Mouse (Mus musculus) layer of hippocampus, adult 2 months (tissue): ENCODE measurements at regions not wholly inside any gene's neighbourhood (a gene's known extent, or its start where the extent isn't known, plus 50 kb on each side); places are given as distances from the start of the nearest gene placed in this dataset.

ENCODE experiments used
- DNase-seq, 2 experiments: peaks; one replicate each; pipeline ENCODE4 v3.0.0; 2022; ENCODE audit warnings: low spot score in 2 of 2
- H3K27ac ChIP-seq: fragments of 200-600 bp; 2 replicates; pipeline ENCODE4 v1.8.1; 2022
- H3K4me3 ChIP-seq: fragments of 200-600 bp; 2 replicates; pipeline ENCODE4 v1.8.1; 2022; ENCODE audit warnings: mild to moderate bottlenecking
- CTCF ChIP-seq: fragments of 200-600 bp; conservative IDR thresholded peaks from 2 replicates; pipeline ENCODE4 v1.8.1; 2022; ENCODE audit warnings: antibody characterized with exemption, mild to moderate bottlenecking, moderate library complexity

- no peak for TF ChIP-seq CTCF
- no peak for DNase-seq
- H3K27ac ChIP-seq: no peak overlapping the region
Measured at GRCm38 (mm10) chr3:131818806-131819205, 254.2 kb downstream of the Papss1 start.

GRCm38 (mm10) chr3:131857442-131857841 is 227.7 kb upstream of the Dkk2 start:
- Histone ChIP-seq H3K4me3 (no peak overlapping the region), H3K27ac (no peak overlapping the region)
- TF ChIP-seq CTCF: no peak
- no peak for DNase-seq

More at GRCm38 (mm10) chr3:131818806-131819205, 254.2 kb downstream of the Papss1 start:
- no peak overlapping the region for H3K4me3 ChIP-seq

- no peak for DNase-seq
Measured at GRCm38 (mm10) chr3:131859083-131859482, 226.0 kb upstream of the Dkk2 start.

GRCm38 (mm10) chr3:131865106-131865505 is 220.0 kb upstream of the Dkk2 start:
- no peak for DNase-seq
- no peak overlapping the region for H3K4me3 ChIP-seq
- no peak overlapping the region for H3K27ac ChIP-seq
- TF ChIP-seq CTCF: no peak

More at GRCm38 (mm10) chr3:131859083-131859482, 226.0 kb upstream of the Dkk2 start:
- H3K27ac ChIP-seq: no peak overlapping the region
- H3K4me3 ChIP-seq: no peak overlapping the region
- no peak for TF ChIP-seq CTCF

- Histone ChIP-seq H3K4me3 (no peak overlapping the region), H3K27ac (no peak overlapping the region)
- no peak for TF ChIP-seq CTCF
- DNase-seq: no peak
Measured at GRCm38 (mm10) chr3:131867266-131867665, 217.8 kb upstream of the Dkk2 start.

GRCm38 (mm10) chr3:131868219-131868964 is 216.7 kb upstream of the Dkk2 start:
- Histone ChIP-seq H3K4me3 (no peak overlapping the region), H3K27ac (no peak overlapping the region)
- peak in 1 of 2 experiments; percentile 8 for DNase-seq
- TF ChIP-seq CTCF: no peak

- DNase-seq: no peak
- TF ChIP-seq CTCF: no peak
- Histone ChIP-seq H3K27ac (no peak overlapping the region), H3K4me3 (no peak overlapping the region)
Measured at GRCm38 (mm10) chr3:131869306-131869705, 215.8 kb upstream of the Dkk2 start.

GRCm38 (mm10) chr3:131882667-131883066 is 202.4 kb upstream of the Dkk2 start:
- no peak for DNase-seq
- Histone ChIP-seq H3K27ac (no peak overlapping the region), H3K4me3 (no peak overlapping the region)
- no peak for TF ChIP-seq CTCF

- Histone ChIP-seq H3K27ac (no peak overlapping the region), H3K4me3 (no peak overlapping the region)
- DNase-seq: peak in 1 of 2 experiments; percentile 27
- peak; percentile 78 for TF ChIP-seq CTCF
Measured at GRCm38 (mm10) chr3:131886470-131886869, 198.6 kb upstream of the Dkk2 start.

- no peak overlapping the region for H3K4me3 ChIP-seq
- no peak overlapping the region for H3K27ac ChIP-seq
- no peak for DNase-seq
- TF ChIP-seq CTCF: no peak
Measured at GRCm38 (mm10) chr3:131886984-131887383, 198.1 kb upstream of the Dkk2 start.

GRCm38 (mm10) chr3:131887670-131888069 is 197.4 kb upstream of the Dkk2 start:
- H3K27ac ChIP-seq: no peak overlapping the region
- no peak overlapping the region for H3K4me3 ChIP-seq
- TF ChIP-seq CTCF: no peak
- DNase-seq: no peak

GRCm38 (mm10) chr3:131891941-131892340 is 193.2 kb upstream of the Dkk2 start:
- no peak for TF ChIP-seq CTCF
- no peak overlapping the region for H3K27ac ChIP-seq
- H3K4me3 ChIP-seq: no peak overlapping the region
- no peak for DNase-seq

- H3K4me3 ChIP-seq: peak overlapping the region; percentile 20
- DNase-seq: no peak
- TF ChIP-seq CTCF: no peak
- 0 out of 2 replicates have a peak overlapping the region, but pooled peaks have one; percentile 28 for H3K27ac ChIP-seq
Measured at GRCm38 (mm10) chr3:131893061-131893804, 191.9 kb upstream of the Dkk2 start.

GRCm38 (mm10) chr3:131895057-131895456 is 190.0 kb upstream of the Dkk2 start:
- no peak overlapping the region for H3K4me3 ChIP-seq
- TF ChIP-seq CTCF: no peak
- no peak overlapping the region for H3K27ac ChIP-seq
- no peak for DNase-seq
